Mouse (Mus musculus): Measurements from ENCODE around the gene Dtnbp1.

Dtnbp1 gene

DNA sequence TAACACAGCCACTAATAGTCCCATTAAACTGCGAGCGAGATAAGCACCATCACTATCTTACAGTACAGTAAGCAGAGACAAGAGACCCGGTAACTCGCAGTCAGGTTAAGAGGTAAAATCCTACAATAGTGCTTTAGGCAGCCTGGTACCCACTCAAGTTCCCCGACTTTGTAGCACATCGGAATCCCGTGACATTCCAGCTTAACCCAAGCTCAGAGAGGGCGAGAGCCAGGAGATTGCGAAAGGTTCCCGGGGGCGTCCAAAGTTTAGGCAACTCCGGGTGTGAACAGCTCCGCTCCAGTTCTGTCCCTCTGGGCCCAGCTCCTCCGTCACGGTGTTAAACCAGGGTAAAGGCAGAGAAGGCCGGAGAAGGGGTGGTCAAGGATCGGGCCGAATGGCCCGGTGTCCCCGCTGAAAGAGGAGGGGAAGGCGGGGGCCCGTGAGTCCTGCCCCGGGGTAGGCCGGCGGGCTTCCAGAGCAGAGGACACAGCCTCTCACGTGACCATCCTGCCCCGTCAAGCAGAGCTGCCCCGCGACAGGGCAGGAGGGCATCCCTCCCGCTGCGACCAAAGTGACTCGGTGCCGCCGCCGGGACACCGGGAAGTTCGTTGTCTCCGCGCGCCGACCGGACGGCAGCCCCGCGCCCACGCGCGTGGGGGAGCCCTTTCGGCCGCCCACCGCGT is 578 bp downstream of the Dtnbp1 start:
- no peak for DNase-seq (ENCODE audit: low read depth, low spot score)

DNA sequence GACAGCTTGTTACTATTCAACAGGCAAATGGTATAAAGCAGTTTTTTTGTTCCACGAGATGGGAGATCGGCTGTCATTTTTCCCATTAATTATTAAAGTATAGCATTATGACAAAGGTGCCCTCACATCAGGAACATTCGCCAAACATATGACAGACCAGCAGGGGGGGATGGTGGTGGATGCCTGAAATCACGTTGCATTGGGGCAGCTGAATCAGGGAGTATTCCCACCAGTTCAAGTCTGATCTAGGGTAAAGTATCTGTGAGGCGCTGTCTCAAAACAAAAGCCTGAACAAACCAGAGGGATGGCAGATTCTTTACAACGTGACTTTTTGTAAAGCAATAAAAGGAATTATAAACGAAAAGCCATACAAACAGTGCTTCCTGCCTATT is 1.1 kb downstream of the Dtnbp1 start:
- DNase-seq (ENCODE audit: low read depth, low spot score): no peak

DNA sequence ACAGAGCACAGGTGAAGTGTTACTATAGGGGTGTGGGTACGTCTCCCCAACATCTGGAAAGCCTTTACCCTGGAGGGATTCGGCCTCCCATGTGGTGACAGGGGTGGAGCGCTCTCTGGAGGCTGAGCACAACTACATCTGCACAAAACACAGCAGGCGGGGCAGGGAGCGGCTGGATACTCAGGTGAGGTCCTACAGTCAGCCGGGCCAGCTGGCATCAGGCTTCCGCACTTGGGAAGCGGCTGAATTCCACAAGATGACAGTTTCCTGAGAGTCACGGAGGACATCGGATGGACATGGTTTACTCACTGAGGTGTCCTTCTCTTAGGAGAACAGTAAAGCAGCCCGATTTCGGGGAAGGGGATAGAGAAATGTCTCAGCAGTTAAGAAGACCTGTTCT is 2.7 kb downstream of the Dtnbp1 start:
- no peak for DNase-seq (ENCODE audit: low read depth, low spot score)

DNA sequence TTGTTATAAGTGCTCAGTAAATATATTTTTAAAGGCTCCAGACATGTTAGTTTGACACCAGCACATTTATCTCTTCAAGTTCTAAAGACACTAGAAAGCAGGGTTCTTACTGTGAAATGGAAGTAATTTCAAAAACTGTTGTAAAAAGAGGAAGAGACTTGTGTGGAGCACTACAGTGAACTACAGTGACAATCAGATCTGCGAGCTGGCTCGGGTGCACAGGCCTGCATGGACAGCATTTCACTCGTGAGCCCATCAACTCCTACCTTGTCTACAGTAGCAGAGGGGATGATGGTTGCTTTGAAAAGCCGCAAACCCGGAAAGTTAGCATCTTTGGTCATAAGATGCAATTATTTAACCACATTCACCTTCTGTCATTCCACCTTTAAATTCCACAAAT is 5.6 kb downstream of the Dtnbp1 start:
- no peak for DNase-seq (ENCODE audit: low read depth, low spot score)

DNA sequence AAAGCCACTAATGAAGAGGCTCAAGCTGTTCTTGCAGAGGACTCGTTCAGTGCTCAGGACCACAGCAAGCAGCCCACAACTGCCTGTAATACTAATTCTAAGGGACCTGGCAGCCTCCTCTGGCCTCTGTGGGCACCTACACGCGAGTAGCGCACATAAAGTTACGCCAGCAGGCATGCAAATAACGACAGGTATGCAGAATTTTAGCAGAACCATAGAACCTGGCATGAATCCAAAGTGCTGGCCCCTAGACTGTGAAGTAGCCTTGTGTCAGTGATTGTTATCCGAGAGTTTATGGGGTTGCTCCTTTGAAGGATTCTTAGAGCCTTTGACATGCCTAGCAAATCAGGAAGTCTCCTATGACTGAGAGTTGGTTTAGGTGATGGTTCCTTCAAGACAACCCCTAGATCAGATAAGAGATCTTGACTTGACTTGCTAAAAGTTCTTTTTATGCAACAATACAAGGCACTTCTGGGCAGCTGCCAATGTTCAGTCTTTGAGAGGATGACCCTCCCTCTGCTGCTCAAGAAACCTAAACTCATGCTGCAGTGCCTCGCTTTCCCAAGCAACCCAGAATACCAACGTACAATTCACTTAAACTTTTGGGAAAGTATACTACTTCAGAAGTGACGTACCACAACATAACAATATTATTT is 9.3 kb downstream of the Dtnbp1 start:
- DNase-seq (ENCODE audit: low read depth, low spot score): no peak

DNA sequence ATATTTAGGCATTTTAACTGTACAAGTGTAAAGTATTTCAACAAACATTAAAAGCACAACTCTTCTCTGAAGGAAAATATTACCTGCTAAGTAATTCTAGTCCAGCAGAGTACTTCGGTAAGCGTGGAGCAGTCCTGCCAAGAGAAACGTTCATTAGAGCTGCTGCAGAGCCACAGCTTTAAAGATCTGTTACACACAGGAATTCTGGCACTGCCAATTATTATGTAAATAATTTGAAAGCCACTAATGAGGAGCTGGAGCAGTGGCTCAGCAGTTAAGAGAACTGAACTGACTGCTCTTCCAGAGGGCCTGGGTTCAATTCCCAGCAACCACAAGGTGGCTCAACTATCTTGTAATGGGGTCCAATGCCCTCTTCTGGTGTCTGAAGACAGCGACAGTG is 10.0 kb downstream of the Dtnbp1 start:
- no peak for DNase-seq (ENCODE audit: low read depth, low spot score)

DNA sequence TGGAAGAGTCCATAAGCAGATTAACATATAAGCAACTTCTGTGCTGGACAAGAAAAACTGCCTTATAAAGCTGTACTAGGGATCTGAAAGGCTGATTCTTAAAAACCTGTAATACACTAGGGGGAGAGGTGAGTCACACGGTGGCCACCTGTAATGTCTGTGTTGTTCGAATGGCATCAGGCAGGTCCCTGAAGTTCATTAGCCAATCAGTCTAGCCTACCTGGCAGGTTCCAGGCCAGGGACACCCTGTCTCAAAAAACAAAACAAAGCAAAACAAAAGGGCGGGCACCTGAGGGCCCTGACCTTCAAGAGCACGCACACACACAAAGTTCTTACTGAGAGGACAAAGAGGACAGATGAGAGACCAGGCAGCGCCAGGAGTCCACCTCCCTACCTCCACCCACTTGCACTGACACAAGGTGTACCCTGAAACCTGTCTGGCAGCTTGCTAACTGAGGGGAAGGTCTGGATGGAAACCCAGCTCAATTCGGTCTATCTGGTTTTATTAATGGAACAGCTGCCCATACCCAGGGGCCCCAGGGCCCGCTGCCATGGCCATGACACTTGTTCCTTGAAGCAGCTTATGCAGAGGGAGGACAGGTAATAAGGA is 11.8 kb downstream of the Dtnbp1 start:
- DNase-seq (ENCODE audit: low read depth, low spot score): no peak

DNA sequence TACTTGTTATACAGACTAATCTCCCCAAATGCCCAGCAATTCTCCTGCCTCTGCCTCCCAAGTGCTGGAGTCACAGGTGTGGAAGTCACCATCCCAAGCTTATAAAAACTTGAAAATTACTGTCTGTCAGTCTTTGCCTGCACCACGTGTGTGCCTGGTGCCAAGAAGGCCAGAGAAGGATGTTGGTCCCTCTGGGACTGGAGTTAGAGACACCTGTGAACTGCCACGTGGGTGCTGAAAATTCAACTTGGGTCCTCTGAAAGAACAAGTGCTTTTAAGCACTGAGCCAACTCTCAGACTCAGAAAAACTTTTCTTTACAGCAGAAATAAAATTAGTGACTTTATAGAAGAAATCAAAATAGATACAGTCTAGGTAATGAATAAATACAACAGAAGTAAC is 15.6 kb downstream of the Dtnbp1 start:
- no peak for DNase-seq (ENCODE audit: low read depth, low spot score)

DNA sequence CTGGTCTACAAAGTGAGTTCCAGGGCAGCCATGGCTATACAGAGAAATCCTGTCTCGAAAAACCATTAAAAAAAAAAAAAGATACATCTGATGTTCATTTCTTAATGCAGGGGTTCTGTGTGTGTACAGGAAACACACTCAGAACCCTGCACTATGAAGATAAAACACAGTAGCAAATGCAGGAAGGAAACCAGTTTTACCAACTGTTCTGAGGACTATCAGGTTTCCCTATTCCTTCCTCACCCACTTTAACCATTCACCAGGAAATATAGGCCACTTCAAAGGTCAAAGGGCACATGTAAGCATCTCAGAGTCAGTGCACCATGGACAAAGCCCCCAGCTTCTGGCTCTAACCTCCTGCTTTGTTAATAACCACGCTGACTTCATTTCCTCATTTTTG is 16.6 kb downstream of the Dtnbp1 start:
- no peak for DNase-seq (ENCODE audit: low read depth, low spot score)

DNA sequence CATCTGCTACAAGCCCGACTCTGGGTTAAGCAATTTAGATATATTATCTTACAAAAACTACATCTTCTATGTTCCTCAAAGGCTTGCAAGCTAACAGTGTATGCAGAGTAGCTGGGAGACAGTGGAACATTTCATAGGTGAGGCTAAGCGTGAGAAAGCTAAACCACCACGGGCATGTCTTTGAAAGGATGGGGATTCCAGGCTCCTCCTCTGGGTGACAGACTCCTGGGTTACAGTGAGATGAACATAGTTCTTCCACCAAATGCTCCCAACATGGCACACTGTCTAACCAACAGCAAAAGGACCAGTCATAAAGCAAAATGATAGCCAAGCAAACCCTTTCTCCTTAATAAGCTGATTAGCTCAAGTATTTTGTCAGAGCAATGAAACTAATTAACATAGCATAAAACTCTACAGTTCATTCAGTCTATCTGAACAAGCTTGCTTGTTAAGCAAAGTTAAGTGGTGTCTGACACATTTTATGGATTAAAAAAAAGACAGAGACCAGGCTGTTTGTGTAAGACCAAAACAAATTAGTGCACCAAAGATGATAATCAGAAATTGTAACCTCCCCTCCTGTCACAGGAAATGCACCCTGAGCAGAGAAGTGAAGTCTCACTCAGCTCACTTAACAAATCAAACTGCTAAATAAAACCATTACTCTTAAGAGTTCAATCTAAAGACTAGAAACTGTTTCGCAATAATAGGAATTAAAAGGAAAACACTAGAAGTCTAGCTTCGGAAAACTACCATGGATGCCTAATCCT is 18.1 kb downstream of the Dtnbp1 start:
- no peak for DNase-seq (ENCODE audit: low read depth, low spot score)

DNA sequence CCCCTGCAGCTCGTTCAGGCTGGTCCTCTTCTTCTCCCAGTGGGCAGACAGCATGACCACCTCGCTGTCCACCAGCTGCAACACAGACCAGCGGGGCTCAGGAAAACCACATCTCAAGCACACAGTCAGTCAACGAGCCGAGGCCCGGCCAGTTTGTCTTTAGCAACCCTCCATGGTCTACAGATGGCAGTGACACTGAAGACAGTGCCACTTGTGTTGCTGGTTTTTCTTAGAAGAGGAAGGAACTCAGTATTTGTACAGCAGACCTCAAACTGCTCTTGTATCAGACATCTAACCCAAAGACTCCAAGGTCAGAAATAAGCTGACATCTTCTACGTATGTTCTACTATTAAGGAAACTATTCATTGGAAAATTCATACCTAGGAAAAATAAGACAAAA is 19.1 kb downstream of the Dtnbp1 start:
- DNase-seq (ENCODE audit: low read depth, low spot score): no peak

DNA sequence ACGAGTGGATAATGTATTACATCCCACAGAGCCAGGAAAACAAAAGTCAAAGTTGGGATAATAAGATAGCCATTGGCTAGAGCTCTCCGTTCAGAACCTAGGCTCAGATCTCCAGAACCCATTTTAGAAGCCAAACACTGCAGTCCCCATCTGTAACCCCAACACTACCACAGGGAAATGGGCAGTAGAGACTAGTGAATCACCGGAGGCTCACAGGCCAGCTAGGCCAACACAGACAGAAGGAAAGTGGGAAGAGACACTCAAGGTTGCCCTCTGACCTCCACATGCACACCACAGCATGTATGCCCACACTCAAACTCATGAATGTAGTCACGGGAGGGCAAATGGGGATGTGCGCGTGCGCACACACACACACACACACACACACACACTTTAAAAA is 22.5 kb downstream of the Dtnbp1 start:
- DNase-seq (ENCODE audit: low read depth, low spot score): no peak

DNA sequence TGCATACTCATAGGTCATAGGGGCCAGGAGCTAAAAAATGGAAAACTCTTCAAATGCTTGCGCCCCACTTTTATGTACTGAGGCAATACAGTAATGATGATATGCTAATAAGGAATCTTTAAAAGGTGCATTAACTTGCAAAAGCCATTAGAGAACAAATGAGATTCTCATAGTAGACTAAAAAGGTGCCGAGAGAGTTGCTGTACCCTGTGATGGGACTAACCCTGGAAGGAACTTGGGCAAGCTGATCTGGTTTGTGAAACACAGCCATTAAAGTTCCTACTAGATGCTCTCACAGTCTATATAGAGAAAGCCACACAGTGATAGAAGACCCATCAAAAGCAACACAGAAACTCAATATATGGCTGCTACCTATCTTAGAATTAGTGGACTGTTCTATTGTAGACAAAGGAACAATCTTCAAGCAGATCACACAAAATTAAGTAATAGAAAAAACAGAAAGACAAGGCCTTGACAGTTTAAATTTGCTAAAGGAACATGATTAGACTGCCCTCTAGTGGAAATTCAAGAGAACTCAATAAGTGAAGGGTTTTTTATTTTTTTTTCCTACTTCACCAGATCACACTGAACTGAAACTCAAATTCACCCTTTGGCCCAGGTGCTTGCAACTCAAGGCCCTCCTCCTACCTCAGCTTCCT is 24.3 kb downstream of the Dtnbp1 start:
- DNase-seq (ENCODE audit: low read depth, low spot score): no peak

DNA sequence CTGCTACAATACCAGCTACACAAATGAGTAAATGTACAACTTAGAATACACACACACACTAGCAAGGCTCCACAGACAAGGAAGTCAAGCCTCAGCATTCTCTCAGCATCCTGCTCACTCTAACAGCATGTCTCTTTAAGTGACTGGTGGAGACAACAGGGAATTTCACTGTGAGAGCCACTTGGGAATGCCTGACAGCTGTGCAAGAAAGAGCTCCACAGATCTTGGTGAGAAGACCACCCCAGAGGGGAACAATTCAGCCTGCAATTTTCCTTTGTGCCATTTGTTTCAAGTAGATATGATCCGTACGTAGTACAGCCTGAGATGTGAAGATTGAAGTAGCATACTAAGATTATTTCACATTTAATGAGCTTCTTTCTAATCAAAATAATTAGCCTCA is 24.9 kb downstream of the Dtnbp1 start:
- DNase-seq (ENCODE audit: low read depth, low spot score): no peak

DNA sequence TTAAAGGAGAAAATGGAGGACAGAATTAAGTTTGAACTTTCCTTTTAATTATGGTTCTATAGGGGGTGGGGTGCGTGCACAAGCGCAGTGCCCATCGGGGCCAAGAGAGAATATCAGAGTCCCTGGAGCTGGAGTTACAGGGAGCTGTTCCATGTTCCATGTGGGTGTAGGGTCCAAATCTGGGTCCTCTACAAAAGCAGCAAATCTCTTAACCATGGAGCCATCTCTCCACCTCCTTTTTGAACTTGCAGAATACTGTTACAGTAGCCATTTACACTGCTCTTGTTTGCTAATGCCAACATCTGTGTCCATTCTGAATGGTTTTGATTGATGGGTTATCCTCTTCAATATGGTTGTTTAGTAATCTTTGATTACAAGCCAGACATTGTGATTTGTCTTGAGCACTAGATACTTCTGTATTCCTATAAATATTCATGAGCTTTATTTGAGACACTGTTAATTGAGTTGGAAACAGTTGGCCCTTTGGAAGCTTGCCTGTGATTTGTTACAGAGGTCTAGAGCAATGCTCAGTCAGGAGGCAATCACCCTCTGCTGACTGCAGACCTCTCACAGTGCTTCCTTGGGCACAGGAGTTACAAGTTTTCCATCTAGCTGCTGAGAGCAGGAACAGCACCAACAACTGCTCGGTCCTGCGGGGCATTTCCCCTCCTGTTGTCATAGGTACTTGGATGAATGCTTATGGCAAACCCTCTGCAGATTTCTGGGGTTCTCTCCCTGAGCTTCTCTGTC is 41.2 kb downstream of the Dtnbp1 start:
- no peak for DNase-seq (ENCODE audit: low read depth, low spot score)

DNA sequence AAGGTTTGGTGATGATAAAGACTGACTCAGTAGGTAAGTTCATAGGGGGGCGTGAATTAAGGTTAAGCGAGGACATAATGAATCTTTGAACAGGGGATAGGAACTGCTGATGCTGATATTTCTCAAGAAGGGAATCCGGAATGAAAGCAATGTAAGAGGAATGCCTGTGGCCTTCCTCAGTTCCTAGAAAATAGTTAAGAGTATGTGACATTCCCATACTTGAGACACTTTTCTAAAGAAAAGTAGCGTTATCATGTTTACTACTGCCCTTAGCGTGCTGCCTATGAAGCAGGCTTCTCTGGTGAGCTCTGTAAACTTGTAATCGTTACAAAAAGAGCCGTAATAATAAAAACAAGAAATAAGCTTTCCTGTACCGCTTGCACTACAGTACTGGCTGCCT is 44.9 kb downstream of the Dtnbp1 start:
- DNase-seq (ENCODE audit: low read depth, low spot score): no peak

DNA sequence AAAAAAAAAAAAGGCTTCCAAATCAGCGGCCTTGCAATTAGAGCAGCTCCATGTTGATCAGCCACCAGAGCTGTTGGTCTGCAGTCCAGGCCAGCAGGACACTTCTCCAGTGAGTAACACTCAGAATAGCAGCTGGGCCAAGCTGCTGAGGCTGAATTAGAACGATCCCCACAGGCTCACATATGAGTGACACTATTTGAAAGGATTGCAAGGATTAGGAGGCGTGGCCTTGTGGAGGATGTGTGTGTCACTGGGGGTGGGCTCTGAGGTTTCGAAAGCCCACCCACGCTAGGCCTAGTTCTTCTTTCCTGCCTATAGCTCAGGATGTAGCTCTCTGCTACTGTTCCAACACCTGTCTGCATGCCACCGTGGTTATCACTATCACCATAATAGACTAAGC is 46.2 kb downstream of the Dtnbp1 start:
- DNase-seq (ENCODE audit: low read depth, low spot score): no peak

DNA sequence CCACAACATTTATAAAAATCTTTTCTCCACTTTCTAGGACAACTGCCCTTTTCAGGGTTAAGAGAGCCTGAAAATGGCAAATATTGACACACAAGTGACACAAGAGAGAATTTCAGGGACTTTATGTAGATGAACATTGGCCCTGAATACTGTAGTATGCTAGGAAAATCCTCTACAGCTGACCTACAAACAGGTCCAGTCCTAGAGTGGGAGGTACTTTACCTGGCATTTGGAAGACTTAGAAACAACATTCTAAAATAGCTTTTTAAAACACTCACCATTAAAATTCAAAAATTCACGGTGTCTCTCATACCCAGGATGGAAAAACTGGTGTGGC is 47.7 kb downstream of the Dtnbp1 start:
- no peak for DNase-seq (ENCODE audit: low read depth, low spot score)

DNA sequence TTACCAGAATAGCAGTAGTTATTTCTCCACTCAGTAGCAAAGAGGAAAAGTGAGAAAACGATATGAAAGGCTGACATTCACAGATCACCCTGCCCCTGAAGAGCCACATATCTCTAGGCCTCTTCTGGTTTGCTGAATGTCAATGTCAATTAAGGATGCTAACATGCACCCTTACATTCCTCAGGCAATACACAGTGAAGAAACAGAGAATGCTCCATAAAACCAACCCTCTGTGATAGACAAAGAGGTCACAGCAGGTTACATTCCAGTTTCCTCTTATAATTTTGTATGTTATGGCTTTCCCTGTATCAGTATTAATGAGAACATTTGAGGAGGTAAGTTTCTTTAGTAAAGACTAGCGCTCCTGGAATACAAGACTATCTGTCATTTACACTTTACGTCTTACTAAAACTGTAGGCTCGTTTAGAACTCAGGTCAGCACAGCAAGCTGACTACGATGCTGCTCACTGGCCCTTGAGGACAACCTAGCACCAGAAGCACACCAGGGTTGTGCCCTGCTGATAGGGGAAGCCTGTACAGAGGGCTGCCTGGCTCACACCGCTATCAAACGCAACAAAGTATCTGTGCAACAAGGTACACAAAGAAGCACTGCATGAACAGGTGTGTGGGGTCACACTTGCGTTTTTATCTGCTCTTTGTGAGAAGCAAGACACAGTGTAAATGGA is 48.3 kb downstream of the Dtnbp1 start:
- no peak for DNase-seq (ENCODE audit: low read depth, low spot score)

DNA sequence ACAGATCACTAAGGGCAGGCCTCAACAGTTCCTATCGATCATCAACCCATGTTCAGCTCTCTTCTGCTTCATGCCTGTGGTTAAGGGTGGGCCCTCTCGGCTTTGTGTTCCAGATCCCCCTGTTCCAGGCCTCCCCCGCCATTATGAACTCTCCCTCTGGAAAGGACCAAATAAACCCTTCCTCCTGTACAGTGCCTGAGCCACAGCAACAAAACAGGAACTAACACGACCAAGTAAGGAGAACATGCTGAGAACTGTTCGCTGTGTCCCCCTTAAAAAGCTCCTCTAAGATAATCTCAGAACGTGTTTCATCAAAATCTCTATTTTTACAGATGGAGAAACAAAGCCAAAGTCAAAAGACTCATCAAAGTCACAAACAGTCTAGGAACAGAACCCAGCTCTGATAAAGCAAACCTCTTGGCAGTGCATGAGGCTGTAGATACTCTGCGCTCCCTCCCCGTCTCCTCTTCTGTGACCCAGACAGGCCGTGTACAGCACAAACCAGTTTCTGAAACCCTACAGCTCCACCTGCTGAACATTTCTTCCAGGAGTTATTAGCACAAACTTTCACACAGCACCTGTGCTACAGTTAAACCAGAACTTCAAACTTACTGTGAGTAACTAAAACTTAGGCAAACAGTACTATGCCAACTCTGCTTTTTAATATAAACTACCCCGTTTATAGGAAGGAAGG is 49.4 kb downstream of the Dtnbp1 start:
- no peak for DNase-seq (ENCODE audit: low read depth, low spot score)

Measured in telencephalon, adult 2 months (tissue).